Mouse (Mus musculus) embryo, embryonic 11 days (tissue): Measurements from ENCODE around the gene Lrig1.
"Not testable (repeated sequence)": the region's sequence is repeated elsewhere in the genome, so short reads cannot be mapped to it uniquely, and the experiment has no call there.

Source experiments
- DNase-seq: peaks from one replicate; pipeline ENCODE4 v3.0.0-alpha.2; 2015

Lrig1 gene

GRCm38 (mm10) chr6:94563203-94563940 is 136.6 kb downstream of the Lrig1 start:
- DNase-seq: no peak

GRCm38 (mm10) chr6:94561346-94561745 is 138.6 kb downstream of the Lrig1 start:
- DNase-seq: no peak

GRCm38 (mm10) chr6:94560896-94561295 is 139.1 kb downstream of the Lrig1 start:
- no peak for DNase-seq

- DNase-seq: not testable (repeated sequence)
Measured at GRCm38 (mm10) chr6:94558603-94559002, 141.4 kb downstream of the Lrig1 start.
